Comparison of ENCODE assay signal across 15 mouse cellular contexts in genomic region chr17:66357171-66358025, GRCm38 (mm10).
A peak's percentile ranks its signal among the peaks of the same experiment; 100 is the strongest.
DNase-seq lines count a peak whose midpoint lies in the region; ATAC-seq and TF ChIP-seq lines count a peak whose summit lies in the region.
"Had no signal": no experiment of that assay in that cellular context is flagged by ENCODE, and none has a peak within 500 bp of the region (broad histone marks: within the 10 kb centered on the region; RNA-seq: fewer than 3 reads in every experiment).

No protein-coding gene starts in this region.

- no peaks in the 10 kb centered on the region for H3K27me3 ChIP-seq in forebrain, embryonic 12.5 days
- H3K27me3 ChIP-seq in forebrain, embryonic 11.5 days (ENCODE audit: control insufficient read depth, insufficient read depth, low read length) = no peaks in the 10 kb centered on the region
- no peaks in the 10 kb centered on the region for H3K27me3 ChIP-seq in E14TG2a.4 (ENCODE audit: insufficient read depth, low read length)

- H3K36me3 ChIP-seq in forebrain, embryonic 12.5 days (replicated peaks) = peaks cover 54% of the 10 kb centered on the region
- no peaks in the 10 kb centered on the region; the same call in 1 of the 2 replicates for H3K36me3 ChIP-seq in forebrain, embryonic 11.5 days (ENCODE audit: control insufficient read depth, insufficient read depth, low read length)
- peaks cover 88% of the 10 kb centered on the region for H3K36me3 ChIP-seq in E14TG2a.4 (ENCODE audit: insufficient read depth, low read length)

- H3K4me2 ChIP-seq in forebrain, embryonic 12.5 days = no peak overlapping the region
- H3K4me2 ChIP-seq in forebrain, embryonic 11.5 days (ENCODE audit: low read depth, low read length, severe bottlenecking) = no peak overlapping the region

- peak overlapping the region; percentile 73; the same call in 1 of the 2 replicates for H3K27ac ChIP-seq in forebrain, embryonic 12.5 days
- H3K27ac ChIP-seq in forebrain, embryonic 11.5 days (ENCODE audit: low read depth, low read length) = no peak overlapping the region
- peak overlapping the region; percentile 63 for H3K27ac ChIP-seq in left cerebral cortex, adult 2 months
- H3K27ac ChIP-seq: macrophage had no signal

- WGBS in forebrain, embryonic 12.5 days = 80% methylated on average over 9 of the region's 9 CpGs
- WGBS in forebrain, embryonic 11.5 days = 79% methylated on average over 9 of the region's 9 CpGs

- TF ChIP-seq CTCF in left cerebral cortex, adult 2 months (IDR thresholded peaks at IDR 0.05) = no peak
- no peak for TF ChIP-seq CTCF in E14TG2a.4 (conservative IDR thresholded peaks at IDR 0.05; ENCODE audit: low read length)

- intact Hi-C loops in left cerebral cortex, adult 2 months (cut with DNase I) = no loop called here

- no peak overlapping the region for H3K9ac ChIP-seq in forebrain, embryonic 12.5 days
- H3K9ac ChIP-seq in forebrain, embryonic 11.5 days (ENCODE audit: low read length) = no peak overlapping the region

- peaks cover 11% of the 10 kb centered on the region; the same call in 1 of the 2 replicates for H3K4me1 ChIP-seq in forebrain, embryonic 12.5 days
- H3K4me1 ChIP-seq in forebrain, embryonic 11.5 days (replicated peaks; ENCODE audit: control insufficient read depth, insufficient read depth, low read length) = peaks cover 7% of the 10 kb centered on the region; the same call in 1 of the 2 replicates
- peaks cover 60% of the 10 kb centered on the region for H3K4me1 ChIP-seq in E14TG2a.4 (replicated peaks; ENCODE audit: low read depth, low read length)

- peak; percentile 12; the same call in 1 of the 2 replicates for ATAC-seq in forebrain, embryonic 12.5 days (ENCODE audit: low FRiP score)
- no peak; the same call in 1 of the 2 replicates for ATAC-seq in forebrain, embryonic 11.5 days (replicated peaks; ENCODE audit: low FRiP score)
- ATAC-seq: activated CD4-positive, CD25-positive, alpha-beta regulatory T cell, adult 4 months; intestine, postnatal 0 days had no signal

- H3K4me3 ChIP-seq in forebrain, embryonic 12.5 days (replicated peaks) = no peak overlapping the region
- H3K4me3 ChIP-seq in forebrain, embryonic 11.5 days (ENCODE audit: low read depth, low read length) = no peak overlapping the region
- H3K4me3 ChIP-seq in left cerebral cortex, adult 2 months = no peak overlapping the region
- H3K4me3 ChIP-seq in E14TG2a.4 (replicated peaks; ENCODE audit: low read length) = peak overlapping the region; percentile 63

- no peak for DNase-seq in forebrain, embryonic 11.5 days (ENCODE audit: low spot score)
- no peak for DNase-seq in left cerebral cortex, adult 2 months (ENCODE audit: extremely low spot score in 1 of 2, low spot score in 2 of 2)
- DNase-seq in left cerebral cortex, adult 18-20 months (ENCODE audit: low spot score in 2 of 2) = no peak
- DNase-seq in cerebellum, adult 9-10 months = peak; percentile 77
- DNase-seq in spleen, postnatal 14 days (ENCODE audit: low spot score in 2 of 2) = no peak
- no peak for DNase-seq in thymus, postnatal 10 days (ENCODE audit: low spot score in 2 of 2)
- DNase-seq: embryo, embryonic 11 days; gastrocnemius, postnatal 14 days; right cerebral cortex, postnatal 25 days; thymus, postnatal 36 days had no signal

- H3K9me3 ChIP-seq in forebrain, embryonic 12.5 days = no peaks in the 10 kb centered on the region
- no peaks in the 10 kb centered on the region for H3K9me3 ChIP-seq in forebrain, embryonic 11.5 days (ENCODE audit: control insufficient read depth, low read length)
- H3K9me3 ChIP-seq in E14TG2a.4 (ENCODE audit: low read length) = no peaks in the 10 kb centered on the region
